Mouse (Mus musculus): ENCODE data around the gene Narf.

DNA sequence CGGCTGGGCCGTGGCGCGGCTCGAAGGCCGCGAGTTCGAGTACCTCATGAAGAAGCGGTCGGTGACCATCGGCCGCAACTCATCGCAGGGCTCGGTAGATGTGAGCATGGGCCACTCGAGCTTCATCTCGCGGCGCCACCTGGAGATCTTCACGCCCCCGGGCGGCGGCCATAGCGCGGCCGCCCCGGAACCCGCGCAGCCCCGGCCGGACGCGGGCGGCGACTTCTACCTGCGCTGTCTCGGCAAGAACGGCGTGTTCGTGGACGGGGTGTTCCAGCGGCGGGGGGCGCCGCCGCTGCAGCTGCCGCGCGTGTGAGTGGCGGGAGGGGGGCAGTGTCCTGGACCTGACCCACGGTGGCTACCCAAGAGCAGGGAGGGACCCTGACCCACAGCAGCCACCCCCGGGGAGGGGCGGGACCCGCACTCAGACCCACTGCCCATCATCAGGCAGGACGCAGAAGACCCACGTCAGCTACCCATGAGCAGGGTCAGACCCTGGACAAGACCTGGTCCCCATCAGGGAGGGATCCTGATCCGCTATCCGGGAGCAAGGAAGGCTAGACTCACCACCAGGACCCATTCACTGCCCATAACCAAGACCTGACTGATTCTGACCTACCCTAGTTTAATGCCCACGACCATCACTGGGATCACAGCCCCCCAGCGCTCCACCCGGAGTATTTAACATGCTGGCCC, 23.3 kb downstream of the Narf start:
- TF ChIP-seq POLR2A (IDR thresholded peaks at IDR 0.05; ENCODE audit: extremely low read depth, insufficient read depth, low read length) (no peak), CTCF (IDR thresholded peaks at IDR 0.05; ENCODE audit: low read depth, low read length) (no peak)
